ENCODE assay signal across 8 mouse cellular contexts in the genomic region with DNA sequence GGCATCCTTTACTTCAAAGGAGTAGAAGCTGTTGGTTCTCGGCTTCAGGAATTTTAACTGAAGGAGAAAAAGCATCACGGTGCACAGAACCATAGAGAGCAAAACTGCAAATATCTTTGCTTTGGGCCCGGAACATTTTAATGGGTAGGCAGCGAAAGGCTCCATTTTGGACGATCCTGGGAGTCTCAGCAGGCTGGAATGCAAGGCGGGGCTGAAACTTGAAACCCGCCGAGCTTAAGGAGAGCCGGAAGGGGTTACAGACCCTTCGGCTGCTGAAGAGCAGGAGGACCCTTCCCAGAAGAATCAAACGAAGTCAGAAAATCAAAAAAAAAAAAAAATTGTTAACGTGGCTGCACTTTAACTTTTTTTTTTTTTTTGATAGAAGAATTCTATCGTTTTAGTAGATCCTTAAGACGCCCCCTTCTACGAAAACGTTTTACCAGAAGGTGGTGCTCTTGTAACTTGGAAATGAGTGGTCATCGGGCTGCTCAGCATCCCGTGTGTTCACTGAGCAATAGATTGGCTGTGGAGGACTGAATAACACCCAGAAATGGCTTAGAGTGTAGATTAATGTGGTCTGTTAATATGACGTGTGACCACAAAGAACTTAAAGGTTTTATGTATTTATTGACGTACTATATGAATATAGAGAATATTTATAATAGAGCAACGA. TPM values are rescaled to one million over a fixed set of nuclear protein-coding genes. Genes with fewer than 3 reads are reported as not detected.
DNase-seq lines count a peak whose midpoint lies in the region; ATAC-seq lines count a peak whose summit lies in the region.

A gene (minus strand): TSS at position 200 of the 673 bp plus-strand sequence.

- peak within 1 kb of the TSS; percentile 50 for H3K4me3 ChIP-seq in forebrain, embryonic 15.5 days
- peak within 1 kb of the TSS; percentile 59 for H3K4me3 ChIP-seq in lung, embryonic 16.5 days (ENCODE audit: low read length)

- 0 out of 2 replicates have a peak, but pooled peaks cover 12% of the 10 kb centered on the region for H3K4me1 ChIP-seq in forebrain, embryonic 15.5 days
- peaks cover 9% of the 10 kb centered on the region; the same call in 1 of the 2 replicates for H3K4me1 ChIP-seq in lung, embryonic 16.5 days (replicated peaks; ENCODE audit: control insufficient read depth, insufficient read depth, low read length)

- H3K4me2 ChIP-seq in forebrain, embryonic 15.5 days (replicated peaks), result peak within 1 kb of the TSS; percentile 71
- H3K4me2 ChIP-seq in lung, embryonic 16.5 days (ENCODE audit: low read depth, low read length), result peak within 1 kb of the TSS; percentile 78

- intact Hi-C loops in heart, postnatal 36 days (cut with DNase I), result loop anchor here (1.0 to 10.0 kb wide), 4 partner anchors 91 to 818 kb away; a partner anchor contains a TSS

- peak; percentile 76 for ATAC-seq in CD4-positive, CD25-positive, alpha-beta regulatory T cell, adult 4 months
- peak; percentile 87 for ATAC-seq in forebrain, embryonic 15.5 days (replicated peaks)
- ATAC-seq in lung, embryonic 16.5 days (ENCODE audit: low read depth), result peak; percentile 94

- H3K9me3 ChIP-seq in forebrain, embryonic 15.5 days, result no peaks in the 10 kb centered on the region
- no peaks in the 10 kb centered on the region for H3K9me3 ChIP-seq in lung, embryonic 16.5 days (ENCODE audit: control insufficient read depth, low read length)

- peak; percentile 42 for DNase-seq in adrenal gland, adult 8-10 months
- peak; percentile 57 to 62 for DNase-seq in heart, postnatal 36 days
- DNase-seq in layer of hippocampus, adult 9-10 months (ENCODE audit: low spot score), result peak; percentile 37
- DNase-seq in ovary, postnatal 10 days (ENCODE audit: low spot score), result peak; percentile 31
- DNase-seq in urinary bladder, postnatal 4 days (ENCODE audit: low spot score in 2 of 2), result peak; percentile 57 to 70

- 5% methylated on average over 21 of the region's 21 CpGs for WGBS in forebrain, embryonic 15.5 days
- 3% methylated on average over 21 of the region's 21 CpGs for WGBS in lung, embryonic 16.5 days

- H3K27ac ChIP-seq in forebrain, embryonic 15.5 days (replicated peaks), result no peak within 1 kb of the TSS
- peak within 1 kb of the TSS; percentile 83 for H3K27ac ChIP-seq in lung, embryonic 16.5 days (ENCODE audit: low read length)

- H3K27me3 ChIP-seq in forebrain, embryonic 15.5 days, result no peaks in the 10 kb centered on the region
- no peaks in the 10 kb centered on the region for H3K27me3 ChIP-seq in lung, embryonic 16.5 days (ENCODE audit: control insufficient read depth, insufficient read depth, low read depth, low read length)

- H3K9ac ChIP-seq in forebrain, embryonic 15.5 days (replicated peaks), result peak within 1 kb of the TSS; percentile 46
- H3K9ac ChIP-seq in lung, embryonic 16.5 days (ENCODE audit: low read length), result peak within 1 kb of the TSS; percentile 71

- no peaks in the 10 kb centered on the region for H3K36me3 ChIP-seq in forebrain, embryonic 15.5 days
- peaks cover 9% of the 10 kb centered on the region for H3K36me3 ChIP-seq in lung, embryonic 16.5 days (ENCODE audit: control insufficient read depth, insufficient read depth, low read length)

RNA-seq across cellular contexts. Expression of the gene that starts here (rescaled TPM):
- polyA plus RNA-seq in CD4-positive, CD25-positive, alpha-beta regulatory T cell, adult 4 months (2017; shearing (Covaris generic)), result not detected
- 100 to 1,000 TPM in 2 of 4 experiments, 10 to 100 TPM in 2; 91.6 to 107 (median 101) TPM for total RNA-seq in adrenal gland, adult 8-10 months (2022)
- 43.9 and 47.7 TPM in 2 replicates for polyA plus RNA-seq in forebrain, embryonic 15.5 days (2015; fragmentation: Nextera tagmentation; extraction: Ambion mirVana)
- total RNA-seq in heart, postnatal 36 days (2021), result 10 to 100 TPM; 34.5 to 37.7 TPM
- polyA plus RNA-seq in lung, embryonic 16.5 days (2015; fragmentation: Nextera tagmentation; extraction: Ambion mirVana), result 169 and 172 TPM in 2 replicates

Comparison
In these comparisons a context has a peak if more than half of its experiments do, and no peak if none do; other contexts are left out.
1. RNA of the gene that starts here (polyA plus RNA-seq): 169 to 172 TPM in lung, embryonic 16.5 days and 43.9 to 47.7 TPM in forebrain, embryonic 15.5 days; not detected in CD4-positive, CD25-positive, alpha-beta regulatory T cell, adult 4 months; every median in the first group is over 10 times any median in the second.
2. Peak in ATAC-seq in CD4-positive, CD25-positive, alpha-beta regulatory T cell, adult 4 months; RNA of the gene not detected or under 1 TPM.
3. Peak in every context shown above with its lines, with median percentiles within 50 percentile points of each other: ATAC-seq and DNase-seq.